Mouse (Mus musculus): ENCODE results near the gene Rps21. TPM values are rescaled to one million over a fixed set of nuclear protein-coding genes. Genes with fewer than 3 reads are reported as not detected.

Rps21 gene
- polyA plus RNA-seq, 1 experiment, result 1,119 TPM

DNA sequence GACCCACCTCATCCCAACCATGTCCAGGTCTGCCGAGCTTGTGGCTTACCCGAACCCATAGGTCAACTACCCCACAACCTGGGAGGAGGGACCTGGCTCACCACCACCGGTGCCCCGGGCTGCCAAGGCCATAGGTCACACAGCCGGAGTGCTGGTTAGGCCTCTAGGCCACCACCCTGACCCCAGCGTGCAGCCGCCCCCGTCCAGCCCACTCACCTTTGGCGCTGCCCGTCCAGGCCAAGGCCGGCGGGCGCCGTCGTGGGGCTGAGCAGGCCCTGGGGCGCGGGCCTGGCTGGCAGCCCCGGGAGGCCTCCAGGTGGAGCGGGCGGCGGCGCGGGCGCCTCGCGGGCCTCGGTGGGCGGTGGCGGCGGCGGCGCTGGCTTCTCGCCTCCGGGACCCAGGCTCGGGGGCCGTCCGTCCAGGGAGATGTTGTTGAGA is 15.7 kb downstream of the Rps21 start:
- WGBS, result 1% methylated on average over 37 of the region's 37 CpGs
- no peak overlapping the region for H3K27ac ChIP-seq (ENCODE audit: insufficient read depth, low read depth, low read length)
- peak overlapping the region; percentile 80 for H3K4me3 ChIP-seq (ENCODE audit: insufficient read depth, low read depth, low read length)

GRCm38 (mm10) chr2:180273394-180274244 is 16.4 kb downstream of the Rps21 start, which contains the start of gene Cables2:
Gene Cables2, minus strand, starts transcription at chr2:180273496.
- Histone ChIP-seq H3K4me1 (ENCODE audit: control insufficient read depth, insufficient read depth, low read length) (peaks cover 21% of the 10 kb centered on the region), H3K27ac (ENCODE audit: insufficient read depth, low read depth, low read length) (no peak within 1 kb of the TSS), H3K4me3 (ENCODE audit: insufficient read depth, low read depth, low read length) (peak within 1 kb of the TSS; percentile 80)
- TF ChIP-seq POLR2A (IDR thresholded peaks at IDR 0.05; ENCODE audit: insufficient read depth, low read depth, low read length), result peak; percentile 54; the same call in 1 of the 2 replicates
- no peak for TF ChIP-seq CTCF (IDR thresholded peaks at IDR 0.05; ENCODE audit: insufficient read depth, low read depth, low read length)
- WGBS, result 7% methylated on average over 68 of the region's 68 CpGs

More for the DNA sequence above, 15.7 kb downstream of the Rps21 start:
- TF ChIP-seq POLR2A (IDR thresholded peaks at IDR 0.05; ENCODE audit: insufficient read depth, low read depth, low read length), result no peak
- no peak for TF ChIP-seq CTCF (IDR thresholded peaks at IDR 0.05; ENCODE audit: insufficient read depth, low read depth, low read length)
- H3K4me1 ChIP-seq (ENCODE audit: control insufficient read depth, insufficient read depth, low read length), result peaks cover 21% of the 10 kb centered on the region

DNA sequence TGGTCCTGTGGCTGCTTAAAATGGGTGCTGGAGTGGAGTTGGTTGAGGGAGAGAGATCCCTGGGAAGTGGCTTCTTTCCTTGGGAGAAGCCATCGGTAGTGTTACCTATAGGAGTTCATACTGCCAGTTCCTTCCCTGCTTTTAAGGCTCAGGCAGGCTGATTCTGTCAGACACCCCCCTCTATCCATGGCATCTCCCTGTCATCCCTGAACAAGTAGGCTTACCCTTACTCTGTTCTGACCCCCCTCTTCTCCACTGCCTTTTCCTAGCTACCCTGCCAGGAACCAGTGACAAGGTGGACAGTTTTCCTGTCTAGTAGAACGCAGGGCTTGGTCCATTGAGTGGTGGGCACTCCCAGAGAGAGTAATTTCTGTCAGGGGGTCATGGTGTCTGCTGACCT is 17.3 kb downstream of the Rps21 start:
- TF ChIP-seq POLR2A (IDR thresholded peaks at IDR 0.05; ENCODE audit: insufficient read depth, low read depth, low read length) (no peak), CTCF (IDR thresholded peaks at IDR 0.05; ENCODE audit: insufficient read depth, low read depth, low read length) (no peak)
- H3K4me3 ChIP-seq (ENCODE audit: insufficient read depth, low read depth, low read length), result no peak overlapping the region
- WGBS, result 87% methylated on average over 2 of the region's 2 CpGs
- no peak overlapping the region for H3K27ac ChIP-seq (ENCODE audit: insufficient read depth, low read depth, low read length)
- peaks cover 21% of the 10 kb centered on the region for H3K4me1 ChIP-seq (ENCODE audit: control insufficient read depth, insufficient read depth, low read length)

GRCm38 (mm10) chr2:180275836-180276235 is 18.7 kb downstream of the Rps21 start:
- Histone ChIP-seq H3K4me1 (ENCODE audit: control insufficient read depth, insufficient read depth, low read length) (peaks cover 20% of the 10 kb centered on the region), H3K4me3 (ENCODE audit: insufficient read depth, low read depth, low read length) (no peak overlapping the region), H3K27ac (ENCODE audit: insufficient read depth, low read depth, low read length) (no peak overlapping the region)
- TF ChIP-seq POLR2A (IDR thresholded peaks at IDR 0.05; ENCODE audit: insufficient read depth, low read depth, low read length) (no peak), CTCF (IDR thresholded peaks at IDR 0.05; ENCODE audit: insufficient read depth, low read depth, low read length) (peak; percentile 89)
- 2% methylated on average over 8 of the region's 8 CpGs for whole genome bisulfite sequencing

DNA sequence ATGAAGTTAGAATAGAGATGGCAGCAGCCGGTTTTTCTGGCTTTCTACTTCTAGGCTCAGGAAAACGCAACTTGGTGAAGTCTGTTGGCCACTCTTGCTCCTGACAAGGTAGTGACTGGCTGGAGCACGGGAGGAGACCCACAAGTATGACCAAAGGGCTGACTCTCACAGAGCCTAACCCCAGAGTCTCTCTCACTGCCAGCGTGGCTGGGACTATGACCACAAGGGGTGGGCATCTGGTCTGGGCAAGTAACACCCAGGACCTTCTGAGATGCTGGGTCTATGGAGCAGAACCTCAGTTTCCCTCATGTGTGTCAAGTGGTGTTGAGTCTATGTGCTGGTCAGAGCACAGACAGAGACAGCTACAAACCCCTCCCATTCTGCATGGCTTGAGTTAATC is 19.2 kb downstream of the Rps21 start:
- H3K4me1 ChIP-seq (ENCODE audit: control insufficient read depth, insufficient read depth, low read length), result peaks cover 18% of the 10 kb centered on the region
- H3K27ac ChIP-seq (ENCODE audit: insufficient read depth, low read depth, low read length), result no peak overlapping the region
- no peak for TF ChIP-seq CTCF (IDR thresholded peaks at IDR 0.05; ENCODE audit: insufficient read depth, low read depth, low read length)
- TF ChIP-seq POLR2A (IDR thresholded peaks at IDR 0.05; ENCODE audit: insufficient read depth, low read depth, low read length), result no peak
- 62% methylated on average over 4 of the region's 4 CpGs for WGBS
- H3K4me3 ChIP-seq (ENCODE audit: insufficient read depth, low read depth, low read length), result no peak overlapping the region

DNA sequence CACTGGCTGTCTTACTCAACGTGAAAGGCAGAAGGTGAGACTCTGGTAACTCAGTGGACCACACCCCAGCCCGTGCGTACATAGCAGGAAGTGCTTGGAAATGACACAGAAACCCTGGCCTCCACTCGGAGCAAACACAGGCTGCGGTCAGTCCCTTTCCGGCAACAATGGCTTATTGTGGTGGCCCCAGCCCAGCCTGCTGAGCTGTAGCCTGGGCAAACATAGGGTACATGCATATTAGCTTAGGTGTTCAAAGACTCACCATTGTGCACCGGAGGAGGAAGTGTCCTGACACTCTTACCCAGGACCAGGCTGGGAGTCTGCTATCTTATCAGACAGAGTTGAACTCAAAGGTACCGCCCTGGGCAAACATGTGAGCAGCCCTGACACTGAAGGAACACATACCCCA is 19.7 kb downstream of the Rps21 start:
- TF ChIP-seq CTCF (IDR thresholded peaks at IDR 0.05; ENCODE audit: insufficient read depth, low read depth, low read length) (no peak), POLR2A (IDR thresholded peaks at IDR 0.05; ENCODE audit: insufficient read depth, low read depth, low read length) (no peak)
- Histone ChIP-seq H3K4me3 (ENCODE audit: insufficient read depth, low read depth, low read length) (no peak overlapping the region), H3K4me1 (ENCODE audit: control insufficient read depth, insufficient read depth, low read length) (peaks cover 15% of the 10 kb centered on the region), H3K27ac (ENCODE audit: insufficient read depth, low read depth, low read length) (no peak overlapping the region)
- WGBS, result 76% methylated on average over 8 of the region's 8 CpGs

GRCm38 (mm10) chr2:180277773-180278320 is 20.7 kb downstream of the Rps21 start:
- no peak overlapping the region for H3K4me3 ChIP-seq (ENCODE audit: insufficient read depth, low read depth, low read length)
- no peak overlapping the region for H3K27ac ChIP-seq (ENCODE audit: insufficient read depth, low read depth, low read length)
- TF ChIP-seq CTCF (IDR thresholded peaks at IDR 0.05; ENCODE audit: insufficient read depth, low read depth, low read length) (no peak), POLR2A (IDR thresholded peaks at IDR 0.05; ENCODE audit: insufficient read depth, low read depth, low read length) (no peak)
- 83% methylated on average over 8 of the region's 8 CpGs for WGBS
- peaks cover 7% of the 10 kb centered on the region for H3K4me1 ChIP-seq (ENCODE audit: control insufficient read depth, insufficient read depth, low read length)

DNA sequence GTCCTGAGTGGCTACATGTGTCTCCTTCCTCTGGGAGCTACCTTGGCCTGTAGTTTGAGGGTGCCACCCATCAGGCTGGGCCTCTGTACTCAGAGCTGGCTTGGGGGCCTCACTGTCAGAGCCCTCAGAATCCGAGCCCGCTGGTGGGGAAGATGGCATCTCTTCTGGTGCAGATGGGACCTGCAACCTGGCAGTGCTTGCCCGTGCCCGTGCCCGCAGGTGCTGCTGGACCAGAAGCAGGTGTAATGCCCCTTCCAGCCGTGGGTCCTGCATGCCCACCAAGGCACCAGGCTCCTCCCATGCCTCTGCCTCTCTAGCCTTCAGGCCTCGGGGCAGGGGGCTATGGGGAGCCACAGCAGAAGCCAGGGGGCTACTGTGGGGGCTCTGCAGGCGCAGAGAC is 22.1 kb downstream of the Rps21 start:
- Histone ChIP-seq H3K4me1 (ENCODE audit: control insufficient read depth, insufficient read depth, low read length) (peaks cover 3% of the 10 kb centered on the region), H3K27ac (ENCODE audit: insufficient read depth, low read depth, low read length) (no peak overlapping the region), H3K4me3 (ENCODE audit: insufficient read depth, low read depth, low read length) (no peak overlapping the region)
- WGBS, result 90% methylated on average over 8 of the region's 8 CpGs
- no peak for TF ChIP-seq CTCF (IDR thresholded peaks at IDR 0.05; ENCODE audit: insufficient read depth, low read depth, low read length)
- TF ChIP-seq POLR2A (IDR thresholded peaks at IDR 0.05; ENCODE audit: insufficient read depth, low read depth, low read length), result no peak

DNA sequence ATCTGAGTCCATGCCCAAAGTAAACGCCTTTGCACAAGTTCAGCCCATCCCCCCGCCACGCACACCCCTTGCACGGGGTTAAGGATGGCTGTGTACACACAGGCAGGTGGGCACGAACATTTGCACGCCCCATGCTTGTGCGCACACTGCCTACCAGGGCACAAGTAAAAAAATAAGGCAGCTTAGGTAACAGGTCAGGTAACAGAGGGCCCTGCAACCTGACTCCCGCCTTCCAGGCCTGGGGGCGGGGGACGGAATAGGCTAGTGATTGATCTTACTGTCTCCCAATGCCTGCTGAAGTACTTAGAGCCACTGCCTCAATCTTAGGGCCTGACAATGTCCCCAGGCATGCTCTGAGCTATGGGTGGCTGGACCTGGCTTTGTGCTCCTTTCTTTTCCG is 31.8 kb downstream of the Rps21 start:
- no peak overlapping the region for H3K4me3 ChIP-seq (ENCODE audit: insufficient read depth, low read depth, low read length)
- TF ChIP-seq POLR2A (IDR thresholded peaks at IDR 0.05; ENCODE audit: insufficient read depth, low read depth, low read length), result no peak
- TF ChIP-seq CTCF (IDR thresholded peaks at IDR 0.05; ENCODE audit: insufficient read depth, low read depth, low read length), result no peak
- WGBS, result 77% methylated on average over 11 of the region's 11 CpGs
- H3K27ac ChIP-seq (ENCODE audit: insufficient read depth, low read depth, low read length), result no peak overlapping the region
- H3K4me1 ChIP-seq (ENCODE audit: control insufficient read depth, insufficient read depth, low read length), result no peaks in the 10 kb centered on the region
